Mouse (Mus musculus): ENCODE measurements around the gene Boll. TPM values are rescaled to one million over a fixed set of nuclear protein-coding genes. Genes with fewer than 3 reads are reported as not detected.
"Not testable (repeated sequence)": the region's sequence is repeated elsewhere in the genome, so short reads cannot be mapped to it uniquely, and the experiment has no call there.

Gene Boll
- polyA plus RNA-seq, 1 experiment, result not detected

GRCm38 (mm10) chr1:55399891-55400290 lies 36.6 kb upstream of the Boll start:
- no peak overlapping the region for H3K27ac ChIP-seq (ENCODE audit: insufficient read depth, low read depth, low read length)
- H3K4me3 ChIP-seq (ENCODE audit: insufficient read depth, low read depth, low read length), result no peak overlapping the region
- TF ChIP-seq CTCF (IDR thresholded peaks at IDR 0.05; ENCODE audit: insufficient read depth, low read depth, low read length), result no peak
- TF ChIP-seq POLR2A (IDR thresholded peaks at IDR 0.05; ENCODE audit: insufficient read depth, low read depth, low read length), result no peak
- H3K4me1 ChIP-seq (ENCODE audit: control insufficient read depth, insufficient read depth, low read length), result no peaks in the 10 kb centered on the region
- 37% methylated on average over 5 of the region's 5 CpGs for WGBS

GRCm38 (mm10) chr1:55383114-55383773 lies 20.0 kb upstream of the Boll start:
- 14% methylated on average over 9 of the region's 9 CpGs for WGBS
- H3K27ac ChIP-seq (ENCODE audit: insufficient read depth, low read depth, low read length), result no peak overlapping the region
- peak; percentile 86 for TF ChIP-seq CTCF (IDR thresholded peaks at IDR 0.05; ENCODE audit: insufficient read depth, low read depth, low read length)
- no peak for TF ChIP-seq POLR2A (IDR thresholded peaks at IDR 0.05; ENCODE audit: insufficient read depth, low read depth, low read length)
- no peak overlapping the region for H3K4me3 ChIP-seq (ENCODE audit: insufficient read depth, low read depth, low read length)
- H3K4me1 ChIP-seq (ENCODE audit: control insufficient read depth, insufficient read depth, low read length), result peaks cover 2% of the 10 kb centered on the region; the same call in 1 of the 2 replicates

GRCm38 (mm10) chr1:55380527-55380926 lies 17.3 kb upstream of the Boll start:
- whole genome bisulfite sequencing, result 77% methylated on average over 2 of the region's 2 CpGs
- TF ChIP-seq CTCF (IDR thresholded peaks at IDR 0.05; ENCODE audit: insufficient read depth, low read depth, low read length) (no peak), POLR2A (IDR thresholded peaks at IDR 0.05; ENCODE audit: insufficient read depth, low read depth, low read length) (no peak)
- Histone ChIP-seq H3K27ac (ENCODE audit: insufficient read depth, low read depth, low read length) (no peak overlapping the region), H3K4me1 (ENCODE audit: control insufficient read depth, insufficient read depth, low read length) (peaks cover 2% of the 10 kb centered on the region; the same call in 1 of the 2 replicates), H3K4me3 (ENCODE audit: insufficient read depth, low read depth, low read length) (no peak overlapping the region)

- TF ChIP-seq POLR2A (IDR thresholded peaks at IDR 0.05; ENCODE audit: insufficient read depth, low read depth, low read length), result no peak
- TF ChIP-seq CTCF (IDR thresholded peaks at IDR 0.05; ENCODE audit: insufficient read depth, low read depth, low read length), result no peak
- WGBS, result 89% methylated on average over 3 of the region's 3 CpGs
- Histone ChIP-seq H3K27ac (ENCODE audit: insufficient read depth, low read depth, low read length) (no peak overlapping the region), H3K4me3 (ENCODE audit: insufficient read depth, low read depth, low read length) (no peak overlapping the region), H3K4me1 (ENCODE audit: control insufficient read depth, insufficient read depth, low read length) (no peaks in the 10 kb centered on the region)
Observed at GRCm38 (mm10) chr1:55372626-55373025, 9.4 kb upstream of the Boll start.

- Histone ChIP-seq H3K4me3 (ENCODE audit: insufficient read depth, low read depth, low read length) (peak overlapping the region; percentile 43), H3K27ac (ENCODE audit: insufficient read depth, low read depth, low read length) (no peak overlapping the region), H3K4me1 (ENCODE audit: control insufficient read depth, insufficient read depth, low read length) (no peaks in the 10 kb centered on the region)
- 3% methylated on average over 27 of the region's 27 CpGs for WGBS
- TF ChIP-seq POLR2A (IDR thresholded peaks at IDR 0.05; ENCODE audit: insufficient read depth, low read depth, low read length) (no peak), CTCF (IDR thresholded peaks at IDR 0.05; ENCODE audit: insufficient read depth, low read depth, low read length) (no peak)
Observed at GRCm38 (mm10) chr1:55363586-55363985, 317 bp upstream of the Boll start.

- Histone ChIP-seq H3K4me3 (ENCODE audit: insufficient read depth, low read depth, low read length) (no peak overlapping the region), H3K4me1 (ENCODE audit: control insufficient read depth, insufficient read depth, low read length) (no peaks in the 10 kb centered on the region), H3K27ac (ENCODE audit: insufficient read depth, low read depth, low read length) (no peak overlapping the region)
- 56% methylated on average over 49 of the region's 49 CpGs for WGBS
- TF ChIP-seq POLR2A (IDR thresholded peaks at IDR 0.05; ENCODE audit: insufficient read depth, low read depth, low read length) (no peak), CTCF (IDR thresholded peaks at IDR 0.05; ENCODE audit: insufficient read depth, low read depth, low read length) (no peak)
Observed at GRCm38 (mm10) chr1:55362634-55363033, 635 bp downstream of the Boll start.

GRCm38 (mm10) chr1:55351914-55352313 lies 11.4 kb downstream of the Boll start:
- not testable (repeated sequence) for H3K4me1 ChIP-seq (ENCODE audit: control insufficient read depth, insufficient read depth, low read length); H3K4me3 ChIP-seq (ENCODE audit: insufficient read depth, low read depth, low read length); H3K27ac ChIP-seq (ENCODE audit: insufficient read depth, low read depth, low read length)
- WGBS, result 73% methylated on average over 2 of the region's 2 CpGs

- not testable (repeated sequence) for H3K4me3 ChIP-seq (ENCODE audit: insufficient read depth, low read depth, low read length); H3K27ac ChIP-seq (ENCODE audit: insufficient read depth, low read depth, low read length); H3K4me1 ChIP-seq (ENCODE audit: control insufficient read depth, insufficient read depth, low read length)
- WGBS, result 85% methylated on average over 5 of the region's 5 CpGs
Observed at GRCm38 (mm10) chr1:55325496-55325895, 37.8 kb downstream of the Boll start.

GRCm38 (mm10) chr1:55301077-55301476 lies 62.2 kb downstream of the Boll start:
- no peak overlapping the region for H3K4me3 ChIP-seq (ENCODE audit: insufficient read depth, low read depth, low read length)
- no peak overlapping the region for H3K27ac ChIP-seq (ENCODE audit: insufficient read depth, low read depth, low read length)
- TF ChIP-seq CTCF (IDR thresholded peaks at IDR 0.05; ENCODE audit: insufficient read depth, low read depth, low read length) (no peak), POLR2A (IDR thresholded peaks at IDR 0.05; ENCODE audit: insufficient read depth, low read depth, low read length) (no peak)
- peaks cover under 1% of the 10 kb centered on the region; the same call in 1 of the 2 replicates for H3K4me1 ChIP-seq (ENCODE audit: control insufficient read depth, insufficient read depth, low read length)

- Histone ChIP-seq H3K4me1 (ENCODE audit: control insufficient read depth, insufficient read depth, low read length) (no peaks in the 10 kb centered on the region), H3K27ac (ENCODE audit: insufficient read depth, low read depth, low read length) (no peak overlapping the region), H3K4me3 (ENCODE audit: insufficient read depth, low read depth, low read length) (no peak overlapping the region)
- TF ChIP-seq CTCF (IDR thresholded peaks at IDR 0.05; ENCODE audit: insufficient read depth, low read depth, low read length) (no peak), POLR2A (IDR thresholded peaks at IDR 0.05; ENCODE audit: insufficient read depth, low read depth, low read length) (no peak)
- 81% methylated on average over 9 of the region's 9 CpGs for WGBS
Observed at GRCm38 (mm10) chr1:55279081-55279480, 84.2 kb downstream of the Boll start.

All from olfactory bulb, adult 2 months (tissue).